Mouse (Mus musculus) neutrophil, adult 5-6 weeks (primary cell): Measurements from ENCODE around the gene Hils1. TPM values are rescaled to one million over a fixed set of nuclear protein-coding genes. Genes with fewer than 3 reads are reported as not detected.

Source experiments
- ATAC-seq: fragments of 151-379, 151-347 bp; 2 replicates; pipeline ENCODE4 v1.8.0; 2017; ENCODE audit warnings: mild to moderate bottlenecking, moderate TSS enrichment; ENCODE audit not compliant: insufficient number of reproducible peaks, poor library complexity, low FRiP score, severe bottlenecking; ENCODE audit errors: extremely low read depth
- total RNA-seq: library from RNA; stranded (forward); fragments of 200-1000 nt; gene quantifications from 2 replicates; pipeline ENCODE4 v1.2.3, GENCODE M21; 2017

The Hils1 gene
- not detected in 2 replicates for total RNA-seq

GRCm38 (mm10) chr11:94967419-94967818 is at the start of gene Hils1:
TSS of gene Hils1 (plus strand) at chr11:94967593.
- ATAC-seq: no peak

- no peak for ATAC-seq
These were observed 49.7 kb upstream of the Hils1 start for GRCm38 (mm10) chr11:94917717-94918116.

- no peak for ATAC-seq
These were observed 46.4 kb upstream of the Hils1 start for GRCm38 (mm10) chr11:94920996-94921401.

GRCm38 (mm10) chr11:94924977-94925376 is 42.4 kb upstream of the Hils1 start:
- ATAC-seq: no peak

GRCm38 (mm10) chr11:94926431-94926830 is 41.0 kb upstream of the Hils1 start:
- no peak for ATAC-seq

GRCm38 (mm10) chr11:94927771-94928291 is 39.6 kb upstream of the Hils1 start:
- no peak for ATAC-seq

- no peak for ATAC-seq
These were observed 38.6 kb upstream of the Hils1 start for GRCm38 (mm10) chr11:94928820-94929219.

GRCm38 (mm10) chr11:94929599-94929998 is 37.8 kb upstream of the Hils1 start:
- no peak for ATAC-seq

GRCm38 (mm10) chr11:94930151-94930550 is 37.2 kb upstream of the Hils1 start:
- no peak for ATAC-seq

- no peak for ATAC-seq
These were observed 33.8 kb upstream of the Hils1 start for GRCm38 (mm10) chr11:94933584-94933983.

GRCm38 (mm10) chr11:94934526-94934925 is 32.9 kb upstream of the Hils1 start:
- ATAC-seq: no peak

GRCm38 (mm10) chr11:94936045-94936444 is 31.3 kb upstream of the Hils1 start, which contains the start of gene Col1a1:
TSS of gene Col1a1 (plus strand) at chr11:94936224.
- no peak for ATAC-seq

- peak; percentile 53 for ATAC-seq
These were observed 30.5 kb upstream of the Hils1 start for GRCm38 (mm10) chr11:94936851-94937295.

GRCm38 (mm10) chr11:94937335-94937781 is 30.0 kb upstream of the Hils1 start:
- no peak for ATAC-seq

- no peak for ATAC-seq
These were observed 29.6 kb upstream of the Hils1 start for GRCm38 (mm10) chr11:94937787-94938186.

GRCm38 (mm10) chr11:94938296-94938695 is 29.1 kb upstream of the Hils1 start:
- no peak for ATAC-seq

GRCm38 (mm10) chr11:94939280-94939679 is 28.1 kb upstream of the Hils1 start:
- ATAC-seq: 0 out of 2 replicates have a peak, but pooled peaks have one; percentile 22

GRCm38 (mm10) chr11:94941121-94941520 is 26.3 kb upstream of the Hils1 start:
- ATAC-seq: no peak

- no peak for ATAC-seq
These were observed 25.6 kb upstream of the Hils1 start for GRCm38 (mm10) chr11:94941776-94942175.

- ATAC-seq: no peak
These were observed 24.9 kb upstream of the Hils1 start for GRCm38 (mm10) chr11:94942282-94943023.
